Mouse (Mus musculus): ENCODE results near the gene Tgfb2. TPM values are rescaled to one million over a fixed set of nuclear protein-coding genes. Genes with fewer than 3 reads are reported as not detected.

The Tgfb2 gene
- total and polyA plus RNA-seq, 3 experiments, result 0.12 to 0.19 TPM; not detected in 1

GRCm38 (mm10) chr1:186748724-186749653 is 43.2 kb upstream of the Tgfb2 start, which contains the start of gene Rrp15 (continued):
- peak; percentile 84 for TF ChIP-seq POLR2AphosphoS2 (IDR thresholded peaks at IDR 0.05; ENCODE audit: low read length)
- no peak for TF ChIP-seq GABPA (IDR thresholded peaks at IDR 0.05; ENCODE audit: low read depth, low read length)
- no peak for TF ChIP-seq CHD1 (IDR thresholded peaks at IDR 0.05; ENCODE audit: low read depth, low read length)
- TF ChIP-seq RCOR1 (IDR thresholded peaks at IDR 0.05; ENCODE audit: low read depth, low read length), result no peak

GRCm38 (mm10) chr1:186739828-186740227 is 34.0 kb upstream of the Tgfb2 start:
- no peaks in the 10 kb centered on the region for H3K27me3 ChIP-seq (ENCODE audit: control insufficient read depth in 1 of 2, insufficient read depth in 2 of 2, low read length in 2 of 2)
- peaks cover 6 to 9% of the 10 kb centered on the region in 2 experiments for H3K36me3 ChIP-seq (ENCODE audit: control insufficient read depth in 1 of 2, insufficient read depth in 2 of 2, low read length in 2 of 2)
- H3K27ac ChIP-seq (ENCODE audit: control insufficient read depth, low read depth, low read length), result no peak overlapping the region
- DNase-seq (ENCODE audit: low read depth, low spot score), result no peak
- H3K9ac ChIP-seq (ENCODE audit: control insufficient read depth, low read depth, low read length, poor library complexity, severe bottlenecking), result no peak overlapping the region
- H3K9me3 ChIP-seq (replicated peaks; ENCODE audit: insufficient read depth, low read length), result no peaks in the 10 kb centered on the region
- TF ChIP-seq ZMIZ1 (IDR thresholded peaks at IDR 0.05; ENCODE audit: low read depth, low read length), result no peak
- TF ChIP-seq ZKSCAN1 (IDR thresholded peaks at IDR 0.05; ENCODE audit: low read depth, low read length), result no peak
- TF ChIP-seq MYC (IDR thresholded peaks at IDR 0.05; ENCODE audit: low read depth, low read length), result no peak
- no peak for TF ChIP-seq ZNF384 (IDR thresholded peaks at IDR 0.05; ENCODE audit: low read depth, low read length)
- TF ChIP-seq EP300 (IDR thresholded peaks at IDR 0.05; ENCODE audit: low read depth in 1 of 2, low read length in 2 of 2), result no peak
- no peak for TF ChIP-seq TCF12 (IDR thresholded peaks at IDR 0.05; ENCODE audit: low read depth, low read length)
- H3K4me1 ChIP-seq (ENCODE audit: control insufficient read depth in 1 of 2, insufficient read depth in 2 of 2, low read length in 2 of 2), result peaks cover 0 to 5% of the 10 kb centered on the region in 2 experiments; a peak in 2 of 4 replicates
- peaks cover 39% of the 10 kb centered on the region for H3K79me2 ChIP-seq (ENCODE audit: control insufficient read depth, insufficient read depth, low read length, poor library complexity)
- no peak overlapping the region for H3K4me3 ChIP-seq (ENCODE audit: control insufficient read depth in 1 of 2, insufficient read depth in 1 of 2, low read depth in 2 of 2, low read length in 2 of 2)

DNA sequence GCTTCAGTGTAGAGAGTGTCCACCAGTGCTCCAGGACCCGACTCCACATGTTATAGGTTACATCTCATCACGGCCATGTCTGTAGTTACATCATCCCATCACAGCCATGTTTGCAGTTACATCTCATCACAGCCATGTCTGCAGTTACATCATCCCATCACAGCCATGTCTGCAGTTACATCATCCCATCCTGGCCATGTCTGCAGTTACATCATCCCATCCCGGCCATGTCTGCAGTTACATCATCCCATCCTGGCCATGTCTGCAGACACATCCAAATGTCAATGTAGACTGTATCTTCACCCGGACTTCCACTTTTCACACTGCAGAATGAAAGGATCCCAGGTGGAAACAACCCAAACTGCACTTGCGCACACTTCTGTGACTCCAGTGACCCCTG is 29.7 kb upstream of the Tgfb2 start:
- Histone ChIP-seq H3K9me3 (replicated peaks; ENCODE audit: insufficient read depth, low read length) (no peaks in the 10 kb centered on the region), H3K79me2 (ENCODE audit: control insufficient read depth, insufficient read depth, low read length, poor library complexity) (peaks cover 2% of the 10 kb centered on the region; the same call in 1 of the 2 replicates), H3K27ac (ENCODE audit: control insufficient read depth, low read depth, low read length) (no peak overlapping the region), H3K9ac (ENCODE audit: control insufficient read depth, low read depth, low read length, poor library complexity, severe bottlenecking) (no peak overlapping the region), H3K4me1 (ENCODE audit: control insufficient read depth in 1 of 2, insufficient read depth in 2 of 2, low read length in 2 of 2) (no peaks in the 10 kb centered on the region), H3K4me3 (ENCODE audit: control insufficient read depth in 1 of 2, insufficient read depth in 1 of 2, low read depth in 2 of 2, low read length in 2 of 2) (no peak overlapping the region), H3K36me3 (ENCODE audit: control insufficient read depth in 1 of 2, insufficient read depth in 2 of 2, low read length in 2 of 2) (peaks cover 0 to 7% of the 10 kb centered on the region in 2 experiments; a peak in 2 of 4 replicates), H3K27me3 (ENCODE audit: control insufficient read depth in 1 of 2, insufficient read depth in 2 of 2, low read length in 2 of 2) (no peaks in the 10 kb centered on the region)
- TF ChIP-seq HCFC1 (IDR thresholded peaks at IDR 0.05; ENCODE audit: low read depth, low read length), result no peak
- TF ChIP-seq ETS1 (IDR thresholded peaks at IDR 0.05; ENCODE audit: low read depth, low read length), result peak; percentile 16; the same call in 1 of the 2 replicates
- no peak for DNase-seq (ENCODE audit: low read depth, low spot score)

Measured in MEL (cell line).